Comparison of ENCODE assay signal across 7 mouse cellular contexts in the genomic region with DNA sequence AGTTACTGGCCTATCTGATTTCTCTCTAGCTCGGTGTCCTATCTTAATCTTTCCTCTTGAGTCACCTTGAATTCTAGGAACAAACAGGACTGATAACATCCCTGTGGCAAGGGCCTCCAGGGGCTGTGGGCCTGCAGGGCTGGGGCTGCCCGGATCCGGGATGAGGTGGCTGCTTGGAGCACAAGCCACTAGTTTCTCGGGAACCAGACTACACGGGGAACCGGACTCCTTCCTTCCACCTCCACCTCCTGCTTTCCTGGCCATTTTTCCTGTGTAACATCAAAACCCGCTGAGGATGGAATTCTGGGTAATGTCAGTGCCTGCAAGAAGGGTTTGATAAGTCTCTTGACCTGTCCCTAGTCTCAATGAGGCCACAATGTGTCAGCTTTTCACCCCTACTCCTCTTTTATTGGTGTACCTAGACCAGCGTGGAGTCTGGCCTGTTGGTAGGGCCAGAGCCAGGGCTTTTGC. TPM values are rescaled to one million over a fixed set of nuclear protein-coding genes. Genes with fewer than 3 reads are reported as not detected.
DNase-seq lines count a peak whose midpoint lies in the region; ATAC-seq and TF ChIP-seq lines count a peak whose summit lies in the region.

No protein-coding gene starts in this region.

- WGBS in embryonic facial prominence, embryonic 15.5 days, result 78% methylated on average over 8 of the region's 8 CpGs
- WGBS in hindbrain, postnatal 0 days, result 72% methylated on average over 8 of the region's 8 CpGs
- WGBS in midbrain, embryonic 11.5 days, result 88% methylated on average over 8 of the region's 8 CpGs

- ATAC-seq in megakaryocyte, adult 5-6 weeks (ENCODE audit: poor library complexity, severe bottlenecking), result no peak
- no peak for ATAC-seq in embryonic facial prominence, embryonic 15.5 days (ENCODE audit: insufficient number of reproducible peaks, low FRiP score, low TSS enrichment, low read depth)
- no peak for ATAC-seq in hindbrain, postnatal 0 days
- ATAC-seq in midbrain, embryonic 11.5 days (ENCODE audit: low FRiP score), result no peak
- no peak for ATAC-seq in monocyte, adult 5-6 weeks (replicated peaks; ENCODE audit: insufficient number of reproducible peaks, low FRiP score, low TSS enrichment, poor library complexity, severe bottlenecking)

- H3K27ac ChIP-seq in embryonic facial prominence, embryonic 15.5 days (replicated peaks), result peak overlapping the region; percentile 100
- H3K27ac ChIP-seq in hindbrain, postnatal 0 days, result peak overlapping the region; percentile 100
- peak overlapping the region; percentile 22; the same call in 1 of the 2 replicates for H3K27ac ChIP-seq in midbrain, embryonic 11.5 days (ENCODE audit: low read depth, low read length)

- DNase-seq in hindbrain, postnatal 0 days (ENCODE audit: low spot score), result no peak
- peak; percentile 88 for DNase-seq in midbrain, embryonic 11.5 days (ENCODE audit: low spot score, missing footprints)
- DNase-seq in spleen, postnatal 36 days (ENCODE audit: low spot score in 2 of 2), result no peak

- peaks cover 22% of the 10 kb centered on the region for H3K36me3 ChIP-seq in megakaryocyte, embryonic 14.5 days (replicated peaks; ENCODE audit: low read length)
- no peaks in the 10 kb centered on the region for H3K36me3 ChIP-seq in embryonic facial prominence, embryonic 15.5 days
- no peaks in the 10 kb centered on the region for H3K36me3 ChIP-seq in hindbrain, postnatal 0 days (ENCODE audit: insufficient read depth, low read length)
- no peaks in the 10 kb centered on the region for H3K36me3 ChIP-seq in midbrain, embryonic 11.5 days (ENCODE audit: control insufficient read depth, insufficient read depth, low read length)

- H3K27me3 ChIP-seq in megakaryocyte, embryonic 14.5 days (replicated peaks), result no peaks in the 10 kb centered on the region
- H3K27me3 ChIP-seq in embryonic facial prominence, embryonic 15.5 days, result no peaks in the 10 kb centered on the region
- no peaks in the 10 kb centered on the region for H3K27me3 ChIP-seq in hindbrain, postnatal 0 days (ENCODE audit: insufficient read depth, low read length)
- H3K27me3 ChIP-seq in midbrain, embryonic 11.5 days (ENCODE audit: control insufficient read depth, insufficient read depth, low read length), result no peaks in the 10 kb centered on the region

- H3K9ac ChIP-seq in embryonic facial prominence, embryonic 15.5 days, result no peak overlapping the region
- peak overlapping the region; percentile 100; the same call in 1 of the 2 replicates for H3K9ac ChIP-seq in hindbrain, postnatal 0 days (replicated peaks; ENCODE audit: low read length)
- peak overlapping the region; percentile 14; the same call in 1 of the 2 replicates for H3K9ac ChIP-seq in midbrain, embryonic 11.5 days (ENCODE audit: low read length)

- peak overlapping the region; percentile 73 for H3K4me3 ChIP-seq in megakaryocyte, embryonic 14.5 days (replicated peaks)
- no peak overlapping the region for H3K4me3 ChIP-seq in embryonic facial prominence, embryonic 15.5 days (replicated peaks)
- H3K4me3 ChIP-seq in hindbrain, postnatal 0 days (ENCODE audit: low read length), result 0 out of 2 replicates have a peak overlapping the region, but pooled peaks have one; percentile 86
- H3K4me3 ChIP-seq in midbrain, embryonic 11.5 days (ENCODE audit: low read depth, low read length), result no peak overlapping the region

- H3K4me2 ChIP-seq in embryonic facial prominence, embryonic 15.5 days (replicated peaks), result peak overlapping the region; percentile 56; the same call in 1 of the 2 replicates
- peak overlapping the region; percentile 57 for H3K4me2 ChIP-seq in hindbrain, postnatal 0 days (ENCODE audit: low read depth, low read length)
- no peak overlapping the region for H3K4me2 ChIP-seq in midbrain, embryonic 11.5 days

- H3K9me3 ChIP-seq in megakaryocyte, embryonic 14.5 days, result no peaks in the 10 kb centered on the region
- no peaks in the 10 kb centered on the region for H3K9me3 ChIP-seq in embryonic facial prominence, embryonic 15.5 days (replicated peaks)
- no peaks in the 10 kb centered on the region for H3K9me3 ChIP-seq in hindbrain, postnatal 0 days (ENCODE audit: low read length)
- no peaks in the 10 kb centered on the region for H3K9me3 ChIP-seq in midbrain, embryonic 11.5 days (ENCODE audit: control insufficient read depth, low read length)

- no peak for TF ChIP-seq CTCF in hindbrain, postnatal 0 days (IDR thresholded peaks at IDR 0.05; ENCODE audit: low read depth)

- peaks cover 31% of the 10 kb centered on the region for H3K4me1 ChIP-seq in megakaryocyte, embryonic 14.5 days
- peaks cover 18% of the 10 kb centered on the region for H3K4me1 ChIP-seq in embryonic facial prominence, embryonic 15.5 days
- peaks cover 13% of the 10 kb centered on the region for H3K4me1 ChIP-seq in hindbrain, postnatal 0 days (ENCODE audit: insufficient read depth, low read length)
- peaks cover 16% of the 10 kb centered on the region for H3K4me1 ChIP-seq in midbrain, embryonic 11.5 days (ENCODE audit: control insufficient read depth, insufficient read depth, low read length)

RNA-seq across cellular contexts. Expression of a gene that starts 3.6 kb away (rescaled TPM):
- 0.62 and 1.8 TPM in 2 replicates for polyA plus RNA-seq in megakaryocyte, embryonic 14.5 days (2012; ENCODE audit: insufficient read depth, low replicate concordance)
- 25.2 and 32.4 TPM in 2 replicates for total RNA-seq in megakaryocyte, adult 5-6 weeks (2015)
- total RNA-seq in megakaryocyte, adult 5-6 weeks (2017), result 20.3 and 21.1 TPM in 2 replicates
- 4.5 and 5.3 TPM in 2 replicates for polyA plus RNA-seq in embryonic facial prominence, embryonic 15.5 days (2015; fragmentation: Nextera tagmentation; extraction: Ambion mirVana)
- 22.9 and 23.1 TPM in 2 replicates for total RNA-seq in hindbrain, postnatal 0 days (2014; rRNA removed)
- polyA plus RNA-seq in hindbrain, postnatal 0 days (2015; fragmentation: Nextera tagmentation; extraction: Ambion mirVana), result 5.1 and 5.2 TPM in 2 replicates
- polyA plus RNA-seq in midbrain, embryonic 11.5 days (2014; fragmentation: Nextera tagmentation; extraction: Ambion mirVana), result 5.8 and 6.4 TPM in 2 replicates
- total RNA-seq in monocyte, adult 5-6 weeks (2017), result 15.0 to 38.1 TPM (median 25.2 TPM) in 3 replicates

RNA-seq across cellular contexts. Expression of a gene that starts 35.8 kb away (rescaled TPM):
- polyA plus RNA-seq in megakaryocyte, embryonic 14.5 days (2012; ENCODE audit: insufficient read depth, low replicate concordance), result 23.7 and 40.2 TPM in 2 replicates
- total RNA-seq in megakaryocyte, adult 5-6 weeks (2015), result 8.6 and 13.5 TPM in 2 replicates
- 10.8 and 13.3 TPM in 2 replicates for total RNA-seq in megakaryocyte, adult 5-6 weeks (2017)
- 59.7 and 62.7 TPM in 2 replicates for polyA plus RNA-seq in embryonic facial prominence, embryonic 15.5 days (2015; fragmentation: Nextera tagmentation; extraction: Ambion mirVana)
- total RNA-seq in hindbrain, postnatal 0 days (2014; rRNA removed), result 41.8 and 61.5 TPM in 2 replicates
- 50.7 and 54.5 TPM in 2 replicates for polyA plus RNA-seq in hindbrain, postnatal 0 days (2015; fragmentation: Nextera tagmentation; extraction: Ambion mirVana)
- 72.7 and 76.2 TPM in 2 replicates for polyA plus RNA-seq in midbrain, embryonic 11.5 days (2014; fragmentation: Nextera tagmentation; extraction: Ambion mirVana)
- total RNA-seq in monocyte, adult 5-6 weeks (2017), result 6.9 to 17.1 TPM (median 7.5 TPM) in 3 replicates

RNA-seq across cellular contexts. Expression of a gene that starts 55.6 kb away (rescaled TPM):
- polyA plus RNA-seq in megakaryocyte, embryonic 14.5 days (2012; ENCODE audit: insufficient read depth, low replicate concordance), result 0.13 TPM in 1 of 2 replicates, not detected in the other
- total RNA-seq in megakaryocyte, adult 5-6 weeks (2015), result not detected in 2 replicates
- not detected in 2 replicates for total RNA-seq in megakaryocyte, adult 5-6 weeks (2017)
- polyA plus RNA-seq in embryonic facial prominence, embryonic 15.5 days (2015; fragmentation: Nextera tagmentation; extraction: Ambion mirVana), result not detected in 2 replicates
- not detected in 2 replicates for total RNA-seq in hindbrain, postnatal 0 days (2014; rRNA removed)
- polyA plus RNA-seq in hindbrain, postnatal 0 days (2015; fragmentation: Nextera tagmentation; extraction: Ambion mirVana), result 0.05 TPM in 1 of 2 replicates, not detected in the other
- not detected in 2 replicates for polyA plus RNA-seq in midbrain, embryonic 11.5 days (2014; fragmentation: Nextera tagmentation; extraction: Ambion mirVana)
- total RNA-seq in monocyte, adult 5-6 weeks (2017), result not detected in 3 replicates

Comparison
In these comparisons a context has a peak if more than half of its experiments do, and no peak if none do; other contexts are left out.
1. H3K4me3 ChIP-seq: peak in megakaryocyte, embryonic 14.5 days (single experiment) and hindbrain, postnatal 0 days (single experiment); none in embryonic facial prominence, embryonic 15.5 days (single experiment) and midbrain, embryonic 11.5 days (single experiment).
2. H3K27ac ChIP-seq: peak in every context shown above with its lines; median percentile 100 in embryonic facial prominence, embryonic 15.5 days; 100 in hindbrain, postnatal 0 days; 22 in midbrain, embryonic 11.5 days.